Mouse (Mus musculus): Measurements from ENCODE around the gene Dusp7.

DNA sequence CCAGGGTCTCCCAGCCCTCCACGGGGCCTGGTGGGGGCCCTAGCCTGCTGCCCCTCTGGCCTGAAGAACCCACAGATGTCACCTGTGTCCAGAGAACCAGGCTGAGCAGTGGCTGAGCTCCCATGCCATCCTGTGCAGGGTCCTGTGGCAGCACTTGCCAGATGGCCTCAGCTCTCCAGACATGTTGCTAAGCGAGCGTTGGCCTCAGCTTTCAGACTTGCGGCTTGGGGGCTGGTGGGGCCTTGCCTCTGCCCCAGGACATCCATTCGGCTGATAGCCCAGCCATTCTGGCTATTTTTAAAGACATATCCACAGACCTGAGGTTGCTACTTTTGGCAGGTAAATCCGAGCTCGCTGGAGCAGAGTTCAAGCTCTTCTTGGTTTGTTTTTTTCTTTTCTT, 5.5 kb downstream of the Dusp7 start:
- TF ChIP-seq EP300 (IDR thresholded peaks at IDR 0.05) (no peak), CTCF (IDR thresholded peaks at IDR 0.05) (no peak)

Measured in lung, postnatal 0 days (tissue).